Mouse (Mus musculus): Measurements from ENCODE around the gene Nlrp3. TPM values are rescaled to one million over a fixed set of nuclear protein-coding genes. Genes with fewer than 3 reads are reported as not detected.

The Nlrp3 gene
- polyA plus RNA-seq (2014; fragmentation: Illumina TruSeq; extraction: RNeasy Lipid Tissue Mini Kit (QIAGEN cat#74804); ENCODE audit: low read depth, low replicate concordance), result 0.28 TPM

DNA sequence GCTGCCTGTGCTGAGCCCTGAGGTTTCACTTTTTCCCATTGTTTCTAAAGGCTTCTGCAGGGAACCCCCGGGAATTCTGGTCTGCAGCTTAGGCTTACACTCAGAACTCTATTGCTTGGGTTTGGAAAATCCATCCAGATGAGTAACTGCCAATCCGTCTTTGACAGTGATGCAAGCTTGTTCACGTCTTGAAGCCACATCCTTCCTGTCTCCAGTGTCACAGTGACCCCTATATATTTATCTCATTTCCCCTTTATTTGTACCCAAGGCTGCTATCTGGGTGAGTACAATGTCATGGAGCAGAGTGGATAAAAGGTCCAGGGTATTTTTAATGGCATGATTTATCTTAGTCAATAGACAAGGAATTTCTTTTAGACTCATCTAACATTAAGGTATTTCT lies at the start of gene Nlrp3:
TSS of gene Nlrp3 (plus strand) at position 245 of the 400 bp plus-strand sequence.

DNA sequence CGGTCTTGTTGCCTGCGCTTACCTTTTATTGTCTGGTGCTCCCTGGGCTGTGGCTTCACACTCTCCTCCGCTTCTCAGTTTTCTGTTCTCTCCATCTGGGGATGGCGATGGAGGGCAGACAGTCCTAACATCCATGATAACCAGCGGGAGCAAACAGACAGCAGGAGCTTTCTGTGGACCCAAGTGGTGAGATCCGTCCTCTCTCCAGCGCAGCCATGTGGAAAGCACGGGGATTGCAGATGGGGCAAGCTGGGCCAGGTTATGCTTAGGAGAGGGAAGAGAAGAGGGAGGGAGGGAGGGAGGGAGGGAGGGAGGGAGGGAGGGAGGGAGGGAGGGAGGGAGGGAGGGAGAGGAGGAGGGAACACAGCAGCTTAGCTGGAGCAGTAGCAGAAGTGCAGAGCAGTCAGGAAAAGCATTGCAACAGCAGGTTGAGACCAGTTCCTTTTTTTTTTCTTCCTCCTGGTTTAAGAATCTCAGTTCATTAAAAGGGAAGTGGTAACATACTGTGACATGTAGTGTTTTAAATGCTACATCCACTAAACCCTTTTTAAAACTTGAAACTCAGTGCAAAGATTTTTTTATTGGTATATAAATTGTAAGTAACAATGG lies 14.8 kb upstream of the Nlrp3 start, which contains the start of gene Zkscan17:
TSS of gene Zkscan17 (minus strand) at position 280 of the 609 bp plus-strand sequence.

DNA sequence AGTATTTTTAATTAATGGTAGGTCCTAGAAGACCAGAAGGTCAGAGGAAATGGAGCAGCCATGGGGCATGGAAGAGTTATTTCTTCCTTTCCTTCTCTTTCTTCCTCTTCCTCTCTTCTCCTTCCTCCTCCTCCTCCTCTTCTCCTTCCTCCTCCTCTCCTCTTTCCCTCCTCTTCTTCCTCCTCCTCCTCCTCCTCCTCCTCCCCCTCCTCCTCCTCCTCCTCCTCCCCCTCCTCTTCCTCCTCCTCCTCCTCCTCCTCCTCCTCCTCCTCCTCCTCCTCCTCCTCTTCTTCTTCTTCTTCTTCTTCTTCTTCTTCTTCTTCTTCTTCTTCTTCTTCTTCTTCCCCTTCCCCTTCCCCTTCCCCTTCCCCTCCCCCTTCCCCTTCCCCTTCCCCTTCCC lies 34.8 kb downstream of the Nlrp3 start, which contains the start of gene Olfr222:
TSS of gene Olfr222 (minus strand) at position 101 of the 400 bp plus-strand sequence.

DNA sequence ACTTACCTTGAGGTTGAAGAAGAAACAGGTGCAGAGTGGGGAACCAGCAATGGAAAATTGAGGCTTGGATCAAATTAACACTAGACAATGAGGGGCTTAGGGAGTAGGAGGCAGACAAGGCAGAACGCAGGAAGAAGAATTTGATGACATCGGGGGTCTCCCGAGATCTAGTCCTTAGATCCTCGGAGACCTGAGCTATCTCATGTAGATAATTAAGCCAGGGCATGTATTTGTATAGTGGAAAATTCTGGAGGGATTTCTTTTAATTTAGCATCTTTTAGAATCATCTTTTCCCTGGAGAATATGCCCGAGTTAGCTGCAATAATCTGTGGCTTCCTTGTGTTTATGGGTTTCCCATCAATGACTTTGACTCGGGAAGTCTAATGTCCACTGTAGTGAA lies 51.8 kb downstream of the Nlrp3 start, which contains the start of gene Olfr223:
TSS of gene Olfr223 (minus strand) at position 101 of the 400 bp plus-strand sequence.

Other genes starting within 250 kb of the Nlrp3 start
- gene Wnt9a, start 234.6 kb upstream of the Nlrp3 start, polyA plus RNA-seq (2014; fragmentation: Illumina TruSeq; extraction: RNeasy Lipid Tissue Mini Kit (QIAGEN cat#74804); ENCODE audit: low read depth, low replicate concordance), result 0.16 TPM
- not detected for gene Prss38, start 165.9 kb upstream of the Nlrp3 start, polyA plus RNA-seq (2014; fragmentation: Illumina TruSeq; extraction: RNeasy Lipid Tissue Mini Kit (QIAGEN cat#74804); ENCODE audit: low read depth, low replicate concordance)
- 8.5 TPM for gene Jmjd4, start 91.5 kb upstream of the Nlrp3 start, polyA plus RNA-seq (2014; fragmentation: Illumina TruSeq; extraction: RNeasy Lipid Tissue Mini Kit (QIAGEN cat#74804); ENCODE audit: low read depth, low replicate concordance)
- gene Snap47, start 90.4 kb upstream of the Nlrp3 start, polyA plus RNA-seq (2014; fragmentation: Illumina TruSeq; extraction: RNeasy Lipid Tissue Mini Kit (QIAGEN cat#74804); ENCODE audit: low read depth, low replicate concordance), result 9.6 TPM
- 8.6 TPM for gene Zfp867, start 69.1 kb upstream of the Nlrp3 start, polyA plus RNA-seq (2014; fragmentation: Illumina TruSeq; extraction: RNeasy Lipid Tissue Mini Kit (QIAGEN cat#74804); ENCODE audit: low read depth, low replicate concordance)
- gene Zkscan17, start 14.8 kb upstream of the Nlrp3 start, polyA plus RNA-seq (2014; fragmentation: Illumina TruSeq; extraction: RNeasy Lipid Tissue Mini Kit (QIAGEN cat#74804); ENCODE audit: low read depth, low replicate concordance), result 1.7 TPM
- not detected for gene Olfr222, start 34.7 kb downstream of the Nlrp3 start, polyA plus RNA-seq (2014; fragmentation: Illumina TruSeq; extraction: RNeasy Lipid Tissue Mini Kit (QIAGEN cat#74804); ENCODE audit: low read depth, low replicate concordance)
- not detected for gene Olfr223, start 51.7 kb downstream of the Nlrp3 start, polyA plus RNA-seq (2014; fragmentation: Illumina TruSeq; extraction: RNeasy Lipid Tissue Mini Kit (QIAGEN cat#74804); ENCODE audit: low read depth, low replicate concordance)
- gene Mprip, start 119.7 kb downstream of the Nlrp3 start, polyA plus RNA-seq (2014; fragmentation: Illumina TruSeq; extraction: RNeasy Lipid Tissue Mini Kit (QIAGEN cat#74804); ENCODE audit: low read depth, low replicate concordance), result 28.1 TPM
- not detected for gene Pld6, start 246.1 kb downstream of the Nlrp3 start, polyA plus RNA-seq (2014; fragmentation: Illumina TruSeq; extraction: RNeasy Lipid Tissue Mini Kit (QIAGEN cat#74804); ENCODE audit: low read depth, low replicate concordance)

All from sigmoid colon, adult 10 weeks (tissue).